Mouse (Mus musculus): ENCODE measurements around the gene Ezh2.
A peak's percentile ranks its signal among the peaks of the same experiment; 100 is the strongest.
"Not testable (repeated sequence)": the region's sequence is repeated elsewhere in the genome, so short reads cannot be mapped to it uniquely, and the experiment has no call there.

Gene Ezh2

DNA sequence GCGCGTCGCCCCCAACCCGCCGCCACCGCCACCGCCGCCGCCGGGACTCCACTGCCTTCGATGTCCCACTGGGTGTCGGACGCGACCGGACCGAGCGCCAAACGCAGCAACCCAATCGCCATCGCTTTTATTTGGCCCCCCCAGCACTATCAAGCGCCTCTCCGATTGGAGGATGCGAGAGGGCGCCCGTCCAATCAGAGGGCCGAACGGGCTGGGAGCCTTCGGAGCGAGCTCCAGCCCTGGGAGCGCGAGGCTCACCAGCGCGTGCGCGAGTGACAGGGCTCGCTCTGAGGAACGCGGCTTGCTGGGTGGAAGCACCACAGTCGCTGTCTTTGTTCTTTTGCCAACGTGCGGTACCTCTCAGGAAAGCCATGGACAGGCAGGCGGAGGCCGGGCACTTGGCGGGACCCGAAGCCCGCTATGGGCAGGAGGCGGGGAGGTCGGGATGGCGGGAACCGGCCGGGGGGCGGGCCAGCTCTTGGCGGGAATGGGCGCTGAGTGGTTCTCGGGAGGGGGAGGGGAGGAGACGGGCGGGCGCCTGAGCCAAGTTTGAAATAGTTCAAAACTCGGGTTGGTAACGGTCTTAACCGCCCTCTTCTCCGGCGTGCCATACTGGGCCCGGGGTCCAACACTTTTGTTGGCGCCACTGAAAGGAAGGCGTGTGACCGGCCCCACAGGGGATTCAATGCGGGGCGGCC is at the start of gene Ezh2:
TSS of gene Ezh2 (minus strand) at position 416 of the 698 bp plus-strand sequence.
- peak; percentile 95 for DNase-seq (ENCODE audit: low spot score)

- peak; percentile 69 for DNase-seq (ENCODE audit: low spot score)
Measured at GRCm38 (mm10) chr6:47636527-47637076, 41.5 kb upstream of the Ezh2 start.

- no peak for DNase-seq (ENCODE audit: low spot score)
Measured at GRCm38 (mm10) chr6:47635995-47636526, 40.9 kb upstream of the Ezh2 start.

GRCm38 (mm10) chr6:47635207-47635994 is 40.3 kb upstream of the Ezh2 start:
- DNase-seq (ENCODE audit: low spot score), result no peak

- no peak for DNase-seq (ENCODE audit: low spot score)
Measured at GRCm38 (mm10) chr6:47633467-47633866, 38.3 kb upstream of the Ezh2 start.

DNA sequence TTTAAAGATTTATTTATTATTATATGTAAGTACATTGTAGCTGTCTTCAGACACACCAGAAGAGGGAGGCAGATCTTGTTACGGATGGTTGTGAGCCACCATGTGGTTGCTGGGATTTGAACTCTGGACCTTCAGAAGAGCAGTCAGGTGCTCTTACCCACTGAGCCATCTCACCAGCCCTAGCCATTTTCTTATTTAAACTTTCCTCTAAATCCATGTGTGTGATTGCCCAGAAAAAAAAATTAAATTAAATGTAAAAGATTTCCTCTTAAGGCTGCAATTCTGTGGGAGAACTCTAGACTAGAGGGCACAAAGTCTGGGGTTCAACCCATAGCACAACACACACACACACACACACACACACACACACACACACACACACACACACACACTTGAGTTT is 34.9 kb upstream of the Ezh2 start:
- not testable (repeated sequence) for DNase-seq (ENCODE audit: low spot score)

GRCm38 (mm10) chr6:47627978-47628377 is 32.8 kb upstream of the Ezh2 start:
- no peak for DNase-seq (ENCODE audit: low spot score)

DNA sequence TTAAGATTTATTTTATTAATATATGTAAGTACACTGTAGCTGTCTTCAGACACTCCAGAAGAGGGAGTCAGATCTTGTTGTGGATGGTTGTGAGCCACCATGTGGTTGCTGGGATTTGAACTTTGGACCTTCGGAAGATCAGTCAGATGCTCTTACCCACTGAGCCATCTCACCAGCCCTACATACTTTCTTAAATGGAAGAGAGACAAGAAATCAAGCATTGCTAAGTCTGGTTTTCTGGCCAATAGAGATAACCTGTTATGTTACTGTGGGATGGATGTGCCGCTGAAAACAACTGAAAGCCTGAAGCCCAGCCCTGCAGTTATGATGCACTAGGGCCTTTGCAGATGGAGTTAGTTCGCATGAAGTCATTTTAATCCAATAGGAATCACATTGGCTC is 31.8 kb upstream of the Ezh2 start:
- not testable (repeated sequence) for DNase-seq (ENCODE audit: low spot score)

GRCm38 (mm10) chr6:47621039-47621438 is 25.9 kb upstream of the Ezh2 start:
- no peak for DNase-seq (ENCODE audit: low spot score)

- DNase-seq (ENCODE audit: low spot score), result not testable (repeated sequence)
Measured at GRCm38 (mm10) chr6:47608306-47608705, 13.2 kb upstream of the Ezh2 start.

DNA sequence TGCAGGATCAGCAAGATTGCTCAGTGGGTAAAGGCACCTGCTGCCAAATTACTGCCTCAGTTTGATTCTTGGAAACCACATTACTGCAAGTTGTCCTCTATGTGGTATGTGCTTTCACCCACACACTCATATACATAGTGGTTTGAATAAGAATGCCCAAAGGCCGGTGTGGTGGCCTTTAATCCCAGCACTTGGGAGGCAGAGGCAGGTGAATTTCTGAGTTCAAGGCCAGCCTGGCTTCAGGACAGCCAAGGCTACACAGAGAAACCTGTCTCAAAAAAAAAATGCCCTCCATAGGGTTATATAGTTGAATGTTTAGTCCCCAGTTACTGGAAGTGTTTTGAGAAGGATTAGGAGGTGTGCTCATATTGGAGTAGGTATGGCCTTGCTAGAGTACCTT is 6.8 kb upstream of the Ezh2 start:
- DNase-seq (ENCODE audit: low spot score), result no peak

DNA sequence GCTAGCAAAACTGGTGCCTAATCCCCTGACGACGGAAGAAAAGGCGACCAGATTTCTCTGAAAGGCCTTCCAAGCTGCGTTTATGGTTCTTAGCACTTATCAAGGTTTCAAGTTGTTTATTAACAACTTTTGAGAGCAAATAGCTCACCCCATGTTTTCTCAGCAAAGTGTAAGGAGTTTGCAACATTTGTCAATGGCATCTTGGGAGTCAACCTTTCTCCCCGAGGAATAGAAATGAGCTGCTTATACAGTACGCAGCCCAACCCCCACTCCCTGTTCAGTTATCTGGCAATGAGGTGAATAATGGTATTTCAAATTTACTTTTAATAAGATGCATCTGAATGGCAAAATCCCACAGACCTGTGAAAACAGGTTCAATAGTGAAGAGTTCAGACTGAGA is 555 bp upstream of the Ezh2 start:
- no peak for DNase-seq (ENCODE audit: low spot score)

- DNase-seq (ENCODE audit: low spot score), result peak; percentile 65
Measured at GRCm38 (mm10) chr6:47594141-47594835, 853 bp downstream of the Ezh2 start.

- DNase-seq (ENCODE audit: low spot score), result peak; percentile 7
Measured at GRCm38 (mm10) chr6:47593590-47593989, 1.6 kb downstream of the Ezh2 start.

DNA sequence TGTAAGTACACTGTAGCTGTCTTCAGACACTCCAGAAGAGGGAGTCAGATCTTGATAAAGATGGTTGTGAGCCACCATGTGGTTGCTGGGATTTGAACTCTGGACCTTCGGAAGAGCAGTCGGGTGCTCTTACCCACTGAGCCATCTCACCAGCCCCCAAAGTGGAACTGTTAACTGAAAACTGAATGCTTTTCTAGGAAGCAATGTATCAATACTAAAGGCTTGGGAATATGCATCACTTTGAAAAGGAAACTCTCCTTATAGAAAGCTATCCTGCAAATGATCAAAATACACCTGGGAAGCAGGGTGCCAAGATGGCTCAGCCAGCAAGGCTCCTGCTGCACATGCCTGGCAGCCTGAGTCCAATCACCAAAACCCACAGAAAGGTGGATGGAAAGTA is 7.8 kb downstream of the Ezh2 start:
- not testable (repeated sequence) for DNase-seq (ENCODE audit: low spot score)

DNA sequence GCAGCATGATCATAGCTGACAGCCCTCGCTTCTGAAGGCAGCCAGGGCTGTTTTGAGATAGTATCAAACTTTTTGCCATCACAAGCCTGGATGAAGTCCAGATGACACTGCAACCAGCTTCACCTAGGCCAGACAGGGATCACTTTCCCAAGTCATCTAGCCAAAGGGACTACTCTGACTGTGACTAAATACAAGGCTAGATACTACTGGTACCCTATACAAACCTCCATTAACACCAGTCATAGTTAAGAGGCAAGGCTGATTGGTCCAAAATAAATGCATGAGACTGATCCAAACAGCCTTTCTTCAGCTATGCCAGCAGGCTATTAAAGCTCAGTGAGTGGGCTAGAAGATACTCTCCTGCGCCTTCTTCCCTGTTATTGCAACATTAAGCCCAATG is 22.3 kb downstream of the Ezh2 start:
- DNase-seq (ENCODE audit: low spot score), result no peak

- DNase-seq (ENCODE audit: low spot score), result no peak
Measured at GRCm38 (mm10) chr6:47565326-47566035, 29.7 kb downstream of the Ezh2 start.

DNA sequence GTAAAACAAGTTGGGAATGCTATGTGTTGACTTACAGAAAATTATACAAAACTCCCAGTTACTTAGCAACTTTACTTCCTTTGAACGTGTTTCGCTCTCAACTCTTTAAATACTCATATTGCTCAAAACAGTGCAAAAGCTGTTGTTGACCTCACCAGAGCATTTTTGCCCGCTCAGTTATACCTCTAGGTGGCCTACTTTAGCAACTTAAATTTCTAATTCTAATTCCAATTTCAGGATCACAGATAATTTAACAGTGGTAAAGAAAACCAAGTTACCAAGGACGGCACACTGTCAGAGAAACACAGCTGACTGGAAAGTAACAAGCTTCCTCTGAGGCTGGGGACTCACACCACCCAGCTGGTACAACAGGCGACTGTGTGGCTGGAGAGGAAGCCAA is 33.7 kb downstream of the Ezh2 start:
- DNase-seq (ENCODE audit: low spot score), result peak; percentile 3

GRCm38 (mm10) chr6:47560846-47561245 is 34.3 kb downstream of the Ezh2 start:
- DNase-seq (ENCODE audit: low spot score), result no peak

DNA sequence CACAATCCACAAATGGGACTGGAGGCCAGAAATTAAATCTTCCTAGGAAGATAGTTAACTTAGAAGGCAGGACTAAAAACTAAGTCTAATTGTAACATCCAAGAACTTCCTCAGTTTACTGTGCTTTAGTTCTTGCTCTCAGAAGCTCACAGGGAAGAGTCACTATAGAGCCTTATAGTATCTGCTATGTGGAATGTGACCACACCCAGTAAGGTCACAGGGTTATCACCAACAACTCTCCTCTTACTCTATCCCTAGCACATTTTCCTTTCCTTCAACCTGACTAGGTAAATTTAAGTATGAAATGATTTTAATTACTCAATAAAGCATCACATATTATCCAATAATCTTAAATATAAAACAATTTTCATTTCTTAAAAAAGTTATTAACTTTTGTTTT is 34.7 kb downstream of the Ezh2 start:
- DNase-seq (ENCODE audit: low spot score), result no peak

GRCm38 (mm10) chr6:47559287-47559686 is 35.9 kb downstream of the Ezh2 start:
- DNase-seq (ENCODE audit: low spot score), result no peak

GRCm38 (mm10) chr6:47552280-47552679 is 42.9 kb downstream of the Ezh2 start:
- no peak for DNase-seq (ENCODE audit: low spot score)

All from T-cell, adult 2 months (primary cell).